Comparison of ENCODE assay signal across 10 mouse cellular contexts in the genomic region with DNA sequence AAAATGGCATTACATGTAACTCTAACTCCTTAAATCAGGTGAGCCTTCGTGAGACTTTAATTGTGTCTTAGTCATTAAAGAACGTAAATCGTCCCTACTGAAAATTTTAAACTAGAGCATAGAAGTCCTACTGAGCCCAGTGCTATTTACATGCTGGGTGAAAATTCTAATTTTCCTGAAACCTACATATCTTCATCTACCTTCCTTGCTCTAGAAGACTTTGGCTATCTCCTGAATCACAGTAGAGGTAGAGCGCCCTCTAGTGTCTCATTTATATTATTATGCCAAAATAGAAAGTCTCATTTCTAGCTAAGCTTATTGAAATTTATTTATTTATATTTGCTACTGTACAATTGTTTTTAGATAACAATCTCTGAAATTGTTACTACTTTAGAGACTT. TPM values are rescaled to one million over a fixed set of nuclear protein-coding genes. Genes with fewer than 3 reads are reported as not detected.
DNase-seq lines count a peak whose midpoint lies in the region; ATAC-seq and TF ChIP-seq lines count a peak whose summit lies in the region.
"Had no signal": no experiment of that assay in that cellular context is flagged by ENCODE, and none has a peak within 500 bp of the region (broad histone marks: within the 10 kb centered on the region; RNA-seq: fewer than 3 reads in every experiment).

No protein-coding gene starts in this region.

- 54% methylated on average over 4 of the region's 4 CpGs for WGBS in kidney, postnatal 0 days
- 57% methylated on average over 4 of the region's 4 CpGs for WGBS in intestine, embryonic 15.5 days

- H3K79me2 ChIP-seq in MEL (ENCODE audit: control insufficient read depth, insufficient read depth, low read length, poor library complexity), result no peaks in the 10 kb centered on the region

- H3K27ac ChIP-seq in kidney, postnatal 0 days, result no peak overlapping the region
- H3K27ac ChIP-seq in MEL (ENCODE audit: control insufficient read depth, low read depth, low read length), result no peak overlapping the region
- no peak overlapping the region for H3K27ac ChIP-seq in intestine, embryonic 15.5 days

- no peaks in the 10 kb centered on the region for H3K27me3 ChIP-seq in kidney, postnatal 0 days (ENCODE audit: insufficient read depth, low read length)
- no peaks in the 10 kb centered on the region for H3K27me3 ChIP-seq in MEL (ENCODE audit: control insufficient read depth in 1 of 2, insufficient read depth in 2 of 2, low read length in 2 of 2)
- no peaks in the 10 kb centered on the region for H3K27me3 ChIP-seq in intestine, embryonic 15.5 days (replicated peaks)

- no peak for TF ChIP-seq POLR2A in MEL (IDR thresholded peaks at IDR 0.05; ENCODE audit: control insufficient read depth in 1 of 2, insufficient read depth in 1 of 2, low read depth in 1 of 2, low read length in 2 of 2, poor library complexity in 1 of 2)

- no peaks in the 10 kb centered on the region for H3K4me1 ChIP-seq in kidney, postnatal 0 days (replicated peaks; ENCODE audit: insufficient read depth, low read length)
- H3K4me1 ChIP-seq in MEL (ENCODE audit: control insufficient read depth in 1 of 2, insufficient read depth in 2 of 2, low read length in 2 of 2), result no peaks in the 10 kb centered on the region
- H3K4me1 ChIP-seq in intestine, embryonic 15.5 days (replicated peaks), result no peaks in the 10 kb centered on the region

- H3K36me3 ChIP-seq in kidney, postnatal 0 days (ENCODE audit: insufficient read depth, low read length), result no peaks in the 10 kb centered on the region
- peaks cover 0 to 3% of the 10 kb centered on the region in 2 experiments; a peak in 2 of 4 replicates for H3K36me3 ChIP-seq in MEL (ENCODE audit: control insufficient read depth in 1 of 2, insufficient read depth in 2 of 2, low read length in 2 of 2)
- H3K36me3 ChIP-seq in intestine, embryonic 15.5 days, result no peaks in the 10 kb centered on the region

- peak; percentile 84 for TF ChIP-seq CTCF in kidney, postnatal 0 days (IDR thresholded peaks at IDR 0.05; ENCODE audit: low read depth)
- peak; percentile 22 to 74 (median 50); a peak in 5 of 6 replicates for TF ChIP-seq CTCF in MEL (IDR thresholded peaks at IDR 0.05 in 2 of 3, conservative IDR thresholded peaks at IDR 0.05 in 1 of 3; ENCODE audit: control insufficient read depth in 1 of 3, insufficient read depth in 1 of 3, low read depth in 2 of 3, low read length in 3 of 3, poor library complexity in 1 of 3, severe bottlenecking in 1 of 3)

- H3K4me3 ChIP-seq in kidney, postnatal 0 days (replicated peaks; ENCODE audit: low read depth, low read length), result no peak overlapping the region
- H3K4me3 ChIP-seq in MEL (ENCODE audit: control insufficient read depth in 1 of 2, insufficient read depth in 1 of 2, low read depth in 2 of 2, low read length in 2 of 2), result no peak overlapping the region
- H3K4me3 ChIP-seq in intestine, embryonic 15.5 days (replicated peaks), result no peak overlapping the region

- no peak overlapping the region for H3K4me2 ChIP-seq in kidney, postnatal 0 days (ENCODE audit: low read length)
- no peak overlapping the region for H3K4me2 ChIP-seq in intestine, embryonic 15.5 days (replicated peaks)

- no peak for ATAC-seq in kidney, postnatal 0 days (replicated peaks; ENCODE audit: low FRiP score, low read depth)
- ATAC-seq in erythroblast, adult 5-6 weeks (replicated peaks; ENCODE audit: low FRiP score, poor library complexity, severe bottlenecking), result peak; percentile 80
- no peak for ATAC-seq in intestine, embryonic 15.5 days

- H3K9ac ChIP-seq in kidney, postnatal 0 days (ENCODE audit: low read depth, low read length), result no peak overlapping the region
- H3K9ac ChIP-seq in MEL (ENCODE audit: control insufficient read depth, low read depth, low read length, poor library complexity, severe bottlenecking), result no peak overlapping the region
- no peak overlapping the region for H3K9ac ChIP-seq in intestine, embryonic 15.5 days

- DNase-seq in kidney, postnatal 0 days (ENCODE audit: low spot score), result peak; percentile 92
- no peak for DNase-seq in kidney, postnatal 25 days
- DNase-seq in CD4-positive helper T cell, adult 2 months (ENCODE audit: low read depth, low spot score), result peak; percentile 18
- DNase-seq in MEL (ENCODE audit: low read depth, low spot score), result peak; percentile 67
- DNase-seq in T-cell, adult 2 months (ENCODE audit: low spot score), result no peak
- DNase-seq: cerebellum, adult 11 months had no signal

- TF ChIP-seq RAD21 in MEL (IDR thresholded peaks at IDR 0.05; ENCODE audit: low read depth, low read length), result peak; percentile 72

- no peak for TF ChIP-seq EP300 in MEL (IDR thresholded peaks at IDR 0.05; ENCODE audit: low read depth in 1 of 2, low read length in 2 of 2)

- H3K9me3 ChIP-seq in kidney, postnatal 0 days (replicated peaks; ENCODE audit: low read length), result no peaks in the 10 kb centered on the region
- no peaks in the 10 kb centered on the region for H3K9me3 ChIP-seq in MEL (replicated peaks; ENCODE audit: insufficient read depth, low read length)
- H3K9me3 ChIP-seq in intestine, embryonic 15.5 days, result no peaks in the 10 kb centered on the region

TF ChIP-seq in MEL, 35 proteins besides CTCF, POLR2A, EP300 and RAD21:
- 0 out of 2 replicates have a peak, but pooled peaks have one; percentile 27 for TF ChIP-seq GATA1 (IDR thresholded peaks at IDR 0.05; ENCODE audit: low read depth, low read length)
- TF ChIP-seq POLR2AphosphoS5 (IDR thresholded peaks at IDR 0.05; ENCODE audit: borderline replicate concordance, low read depth, low read length), result no peak
- peak; percentile 59 for TF ChIP-seq SMC3 (IDR thresholded peaks at IDR 0.05; ENCODE audit: low read depth, low read length)

RNA-seq across cellular contexts. Expression of a gene that starts 24.2 kb away (rescaled TPM):
- polyA plus RNA-seq in kidney, postnatal 0 days (2015; fragmentation: Nextera tagmentation; extraction: Ambion mirVana), result not detected in 2 replicates
- not detected in 2 replicates for total RNA-seq in MEL (2012; rRNA removed)
- not detected for polyA plus RNA-seq in MEL (2012; ENCODE audit: insufficient read depth in 1 of 2, insufficient read length in 2 of 2, low read depth in 1 of 2, low replicate concordance in 2 of 2, missing spikeins in 1 of 2)
- not detected in 2 replicates for total RNA-seq in erythroblast, adult 5-6 weeks (2015; ENCODE audit: low replicate concordance)
- total RNA-seq in erythroblast, adult 5-6 weeks (2017; ENCODE audit: low replicate concordance), result not detected in 2 replicates
- polyA plus RNA-seq in intestine, embryonic 15.5 days (2015; fragmentation: Nextera tagmentation; extraction: Ambion mirVana), result not detected in 2 replicates
- total RNA-seq: layer of hippocampus, postnatal 10 days had no signal
- polyA plus RNA-seq: neural tube, embryonic 11.5 days had no signal

RNA-seq across cellular contexts. Expression of a gene that starts 47.2 kb away (rescaled TPM):
- 71.0 and 76.0 TPM in 2 replicates for polyA plus RNA-seq in kidney, postnatal 0 days (2015; fragmentation: Nextera tagmentation; extraction: Ambion mirVana)
- total RNA-seq in MEL (2012; rRNA removed), result 53.9 and 65.4 TPM in 2 replicates
- polyA plus RNA-seq in MEL (2012; ENCODE audit: insufficient read depth in 1 of 2, insufficient read length in 2 of 2, low read depth in 1 of 2, low replicate concordance in 2 of 2, missing spikeins in 1 of 2), result 10 to 100 TPM; 35.9 to 51.8 TPM
- total RNA-seq in erythroblast, adult 5-6 weeks (2015; ENCODE audit: low replicate concordance), result 44.0 and 54.5 TPM in 2 replicates
- 60.6 and 110 TPM in 2 replicates for total RNA-seq in erythroblast, adult 5-6 weeks (2017; ENCODE audit: low replicate concordance)
- polyA plus RNA-seq in intestine, embryonic 15.5 days (2015; fragmentation: Nextera tagmentation; extraction: Ambion mirVana), result 56.4 and 64.9 TPM in 2 replicates

Comparison
In these comparisons a context has a peak if more than half of its experiments do, and no peak if none do; other contexts are left out.
1. DNase-seq: peak in kidney, postnatal 0 days (single experiment), CD4-positive helper T cell, adult 2 months (single experiment) and MEL (single experiment); none in kidney, postnatal 25 days (0 of 2) and T-cell, adult 2 months (single experiment).